Mouse (Mus musculus) stomach, embryonic 16.5 days (tissue): ENCODE data around the gene Hrc. TPM values are rescaled to one million over a fixed set of nuclear protein-coding genes. Genes with fewer than 3 reads are reported as not detected.

ENCODE experiments used
- ATAC-seq: fragments of 200-750 bp; cut with Nextera tagmentation; 2 replicates; pipeline ENCODE4 v1.8.0; 2017; ENCODE audit warnings: moderate number of reproducible peaks, moderate TSS enrichment; ENCODE audit not compliant: insufficient read depth, low FRiP score
- H3K27ac ChIP-seq: fragments of 300-500 bp; sonication (generic); 2 replicates; pipeline ENCODE4 v1.5.1; 2014; ENCODE audit warnings: low read length
- H3K27me3 ChIP-seq: fragments of 300-500 bp; sonication (generic); 2 replicates; pipeline ENCODE4 v1.6.1; 2014; ENCODE audit warnings: low read length, control low read depth, mixed read lengths; ENCODE audit not compliant: control insufficient read depth, insufficient read depth
- H3K36me3 ChIP-seq: fragments of 300-500 bp; sonication (generic); 2 replicates; pipeline ENCODE4 v1.6.1; 2014; ENCODE audit warnings: low read length; ENCODE audit not compliant: control insufficient read depth, insufficient read depth
- H3K4me1 ChIP-seq: fragments of 300-500 bp; sonication (generic); 2 replicates; pipeline ENCODE4 v1.6.1; 2014; ENCODE audit warnings: low read length, control low read depth, mixed read lengths; ENCODE audit not compliant: control insufficient read depth, insufficient read depth
- H3K4me2 ChIP-seq: fragments of 300-500 bp; sonication (generic); 2 replicates; pipeline ENCODE4 v1.6.1; 2014; ENCODE audit warnings: low read depth, low read length, mixed read lengths
- H3K4me3 ChIP-seq: fragments of 300-500 bp; sonication (generic); replicated peaks from 2 replicates; pipeline ENCODE4 v1.5.1; 2014; ENCODE audit warnings: mild to moderate bottlenecking, low read length
- H3K9ac ChIP-seq: fragments of 300-500 bp; sonication (generic); 2 replicates; pipeline ENCODE4 v1.6.1; 2014; ENCODE audit warnings: low read length
- H3K9me3 ChIP-seq: fragments of 300-500 bp; sonication (generic); replicated peaks from 2 replicates; pipeline ENCODE4 v1.6.1; 2016; ENCODE audit warnings: low read length, control low read depth; ENCODE audit not compliant: control insufficient read depth
- WGBS: fragments of 180-500 bp; shearing (Covaris S2); extraction: QIAGEN DNeasy Blood & Tissue Kit; methylation state at CpG from one replicate; pipeline ENCODE4 v1.1.7; 2014; 5-methylcytosine and 5-hydroxymethylcytosine counted together
- polyA plus RNA-seq: library from polyadenylated mRNA; unstranded; fragments of >200 nt; fragmentation: Nextera tagmentation; extraction: Ambion mirVana; gene quantifications from 2 replicates; pipeline ENCODE4 v1.2.1, GENCODE M21; 2015

The Hrc gene
- polyA plus RNA-seq, 1 experiment from 2014 or later: 3.1 TPM

DNA sequence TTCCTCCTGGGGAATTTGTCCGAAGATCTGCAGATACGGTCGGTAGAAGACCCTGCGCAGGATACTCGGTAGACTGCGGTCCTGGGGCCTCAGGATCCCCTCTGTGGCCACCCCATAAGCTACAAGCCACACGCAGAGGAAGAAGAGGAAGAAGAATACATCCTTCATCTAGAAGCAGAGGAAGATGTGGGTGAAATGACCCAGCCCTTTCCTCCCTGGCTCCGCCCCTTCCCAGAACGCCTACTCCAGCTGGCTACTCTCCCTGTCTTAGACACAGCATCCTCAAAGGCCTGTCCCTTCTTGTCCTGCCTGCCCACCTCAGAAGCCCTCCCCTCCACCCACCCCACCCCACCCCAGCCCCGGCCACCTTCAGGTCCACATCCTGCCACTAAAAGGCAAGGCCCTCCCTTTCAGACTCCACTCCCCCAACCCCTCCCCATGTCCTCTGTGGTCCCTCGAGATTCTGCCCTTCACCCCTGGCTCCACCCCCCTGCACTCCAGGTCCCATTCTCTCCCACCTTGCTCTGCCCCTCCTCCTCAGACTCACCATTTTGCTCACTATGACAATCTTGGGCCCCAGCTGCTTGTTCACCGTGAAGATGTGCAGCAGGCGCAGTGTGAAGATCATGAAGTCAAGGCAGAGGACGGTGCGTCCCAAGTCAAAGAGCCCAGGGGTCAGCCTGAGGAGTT, 26.4 kb upstream of the Hrc start:
- Histone ChIP-seq H3K4me2 (no peak overlapping the region), H3K36me3 (no peaks in the 10 kb centered on the region), H3K27me3 (no peaks in the 10 kb centered on the region), H3K9ac (no peak overlapping the region), H3K4me1 (peaks cover 18% of the 10 kb centered on the region), H3K27ac (no peak overlapping the region), H3K9me3 (no peaks in the 10 kb centered on the region), H3K4me3 (no peak overlapping the region)
- WGBS: 64% methylated on average over 15 of the region's 15 CpGs
- no peak for ATAC-seq

DNA sequence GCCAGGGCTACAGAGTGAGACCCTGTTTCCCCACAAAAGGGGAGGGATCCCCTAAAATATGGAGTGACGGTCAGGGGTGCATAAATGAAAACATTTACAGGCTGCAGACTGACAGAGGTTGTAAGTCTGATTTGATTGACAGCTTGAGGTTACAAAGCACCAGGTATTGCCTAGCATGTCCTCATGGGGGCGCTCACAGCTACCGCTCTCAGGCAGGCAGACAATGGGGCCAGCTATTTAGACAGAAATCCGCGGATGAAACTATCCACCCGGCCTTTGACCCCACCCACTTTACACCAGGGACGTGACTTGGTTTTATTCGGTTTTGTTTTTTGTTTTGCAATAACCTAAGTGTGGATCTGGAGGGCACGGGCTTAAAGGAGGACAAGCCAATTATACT, 25.6 kb upstream of the Hrc start:
- no peak overlapping the region for H3K4me2 ChIP-seq
- no peak for ATAC-seq
- no peaks in the 10 kb centered on the region for H3K27me3 ChIP-seq
- 20% methylated on average over 9 of the region's 9 CpGs for WGBS
- no peaks in the 10 kb centered on the region for H3K36me3 ChIP-seq
- H3K4me3 ChIP-seq: no peak overlapping the region
- H3K9ac ChIP-seq: 0 out of 2 replicates have a peak overlapping the region, but pooled peaks have one; percentile 21
- H3K4me1 ChIP-seq: peaks cover 18% of the 10 kb centered on the region
- no peaks in the 10 kb centered on the region for H3K9me3 ChIP-seq
- no peak overlapping the region for H3K27ac ChIP-seq

DNA sequence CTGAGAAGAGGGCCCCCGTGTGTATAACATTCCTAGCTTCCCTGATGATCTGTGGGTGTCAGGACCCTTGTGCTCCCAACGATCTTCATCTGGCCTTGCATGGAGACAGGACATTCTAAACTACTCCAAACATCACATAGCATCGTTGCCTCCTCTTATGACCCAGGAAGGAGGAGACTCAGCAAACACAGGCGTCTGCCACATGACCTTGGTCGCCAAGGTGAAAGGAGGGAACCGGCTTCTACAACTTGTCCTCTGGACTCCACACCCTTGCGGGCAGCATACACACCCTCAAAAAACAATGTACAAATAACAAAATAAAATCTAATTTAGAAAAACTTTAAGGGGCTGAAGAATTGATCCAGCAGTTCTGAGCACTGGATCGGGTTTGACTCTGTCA, 23.1 kb upstream of the Hrc start:
- WGBS: 33% methylated on average over 8 of the region's 8 CpGs
- Histone ChIP-seq H3K4me3 (no peak overlapping the region), H3K9ac (no peak overlapping the region), H3K27me3 (no peaks in the 10 kb centered on the region), H3K9me3 (no peaks in the 10 kb centered on the region), H3K4me1 (peaks cover 13% of the 10 kb centered on the region), H3K36me3 (no peaks in the 10 kb centered on the region), H3K27ac (no peak overlapping the region), H3K4me2 (no peak overlapping the region)
- ATAC-seq: no peak

DNA sequence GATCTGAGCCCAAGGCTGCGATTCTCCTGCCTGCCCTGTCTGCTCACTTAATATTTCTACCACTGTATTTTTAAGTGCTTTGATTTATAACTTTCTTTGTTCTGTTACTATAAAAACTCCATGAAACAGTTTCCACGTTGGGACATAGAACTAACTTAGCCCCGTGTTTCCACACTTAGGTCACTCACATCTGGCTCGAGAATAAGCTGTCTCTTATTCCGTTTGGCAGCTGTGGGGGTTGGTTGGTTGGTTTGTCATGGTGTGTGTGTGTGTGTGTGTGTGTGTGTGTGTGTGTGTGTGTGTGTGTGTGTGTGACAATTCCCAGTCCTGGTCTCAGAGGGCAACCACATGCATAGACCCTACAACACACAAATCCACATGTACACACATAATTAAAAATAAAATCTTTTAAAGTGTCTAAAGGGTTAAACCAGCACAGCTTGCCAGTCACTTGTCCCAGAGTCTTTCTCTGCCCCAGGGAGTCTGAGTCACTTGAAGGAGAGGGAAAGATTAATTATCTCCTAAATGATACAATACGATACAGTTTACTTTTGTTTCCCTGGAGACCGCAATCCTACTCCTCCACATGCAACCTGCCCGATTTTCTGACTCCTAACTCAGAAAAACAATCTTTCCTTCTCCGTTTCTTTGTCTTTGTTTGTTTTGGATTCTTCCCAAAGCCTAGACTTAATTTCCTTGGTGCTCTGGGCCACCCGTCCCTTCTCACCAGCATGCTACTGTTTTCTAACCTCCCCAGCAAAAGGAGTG, 22.2 kb upstream of the Hrc start:
- Histone ChIP-seq H3K4me2 (no peak overlapping the region), H3K36me3 (0 out of 2 replicates have a peak, but pooled peaks cover 4% of the 10 kb centered on the region), H3K9me3 (no peaks in the 10 kb centered on the region), H3K4me3 (no peak overlapping the region), H3K4me1 (peaks cover 13% of the 10 kb centered on the region), H3K9ac (0 out of 2 replicates have a peak overlapping the region, but pooled peaks have one; percentile 2), H3K27ac (peak overlapping the region; percentile 63), H3K27me3 (no peaks in the 10 kb centered on the region)
- 18% methylated on average over 10 of the region's 10 CpGs for WGBS
- ATAC-seq: peak; percentile 61; the same call in 1 of the 2 replicates

DNA sequence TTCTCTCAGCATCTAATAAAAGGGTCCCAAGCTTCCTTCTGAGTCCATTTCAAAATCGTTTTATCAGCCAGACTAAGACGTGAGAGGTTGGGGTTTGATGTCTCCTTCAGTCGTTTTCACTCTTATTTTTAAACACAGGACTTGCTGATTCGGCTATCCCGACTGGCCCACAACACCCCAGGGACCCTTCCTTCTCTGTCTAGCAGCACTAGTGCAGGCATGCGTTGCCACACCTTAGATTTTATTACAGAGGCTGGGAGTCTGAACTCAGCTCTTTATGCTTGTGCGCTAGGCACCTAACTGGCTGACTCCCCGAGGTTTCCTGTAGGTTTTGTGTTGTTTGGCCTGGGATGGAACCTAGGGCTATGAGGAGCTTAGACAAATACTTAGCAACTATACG, 21.6 kb upstream of the Hrc start:
- Histone ChIP-seq H3K27me3 (no peaks in the 10 kb centered on the region), H3K27ac (peak overlapping the region; percentile 63), H3K4me1 (peaks cover 13% of the 10 kb centered on the region), H3K4me2 (no peak overlapping the region), H3K9me3 (no peaks in the 10 kb centered on the region), H3K9ac (0 out of 2 replicates have a peak overlapping the region, but pooled peaks have one; percentile 2), H3K36me3 (0 out of 2 replicates have a peak, but pooled peaks cover 5% of the 10 kb centered on the region), H3K4me3 (no peak overlapping the region)
- WGBS: 36% methylated on average over 9 of the region's 9 CpGs
- no peak for ATAC-seq

DNA sequence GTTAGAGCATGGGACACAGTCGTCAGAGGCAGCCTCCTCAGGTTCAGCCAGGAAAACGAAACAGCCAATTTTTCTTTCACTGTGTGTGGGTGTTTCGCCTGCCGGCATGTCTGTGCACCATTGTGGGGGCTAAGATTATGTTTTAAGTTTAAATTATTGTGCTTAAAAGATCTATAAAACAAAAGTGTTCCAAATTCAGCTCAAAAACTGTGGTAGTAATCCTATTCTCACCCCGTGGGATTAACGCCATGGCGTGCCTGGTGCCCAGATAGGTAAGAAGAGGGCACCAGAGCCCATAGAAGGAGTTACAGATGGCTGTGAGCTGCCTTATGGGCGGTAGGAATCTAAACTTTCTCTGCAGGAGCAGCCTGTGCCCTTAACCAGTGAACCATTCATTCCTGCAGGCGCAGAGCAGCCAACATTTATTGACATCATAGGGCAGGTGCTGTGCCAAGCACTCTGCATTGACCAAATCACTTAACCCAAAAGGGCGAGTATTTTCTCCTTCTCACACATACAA, 19.8 kb upstream of the Hrc start:
- no peaks in the 10 kb centered on the region for H3K27me3 ChIP-seq
- no peak overlapping the region for H3K27ac ChIP-seq
- no peak for ATAC-seq
- H3K4me3 ChIP-seq: no peak overlapping the region
- H3K36me3 ChIP-seq: 0 out of 2 replicates have a peak, but pooled peaks cover 5% of the 10 kb centered on the region
- no peak overlapping the region for H3K9ac ChIP-seq
- WGBS: 86% methylated on average over 10 of the region's 10 CpGs
- H3K4me1 ChIP-seq: peaks cover 13% of the 10 kb centered on the region; the same call in 1 of the 2 replicates
- no peak overlapping the region for H3K4me2 ChIP-seq
- no peaks in the 10 kb centered on the region for H3K9me3 ChIP-seq

DNA sequence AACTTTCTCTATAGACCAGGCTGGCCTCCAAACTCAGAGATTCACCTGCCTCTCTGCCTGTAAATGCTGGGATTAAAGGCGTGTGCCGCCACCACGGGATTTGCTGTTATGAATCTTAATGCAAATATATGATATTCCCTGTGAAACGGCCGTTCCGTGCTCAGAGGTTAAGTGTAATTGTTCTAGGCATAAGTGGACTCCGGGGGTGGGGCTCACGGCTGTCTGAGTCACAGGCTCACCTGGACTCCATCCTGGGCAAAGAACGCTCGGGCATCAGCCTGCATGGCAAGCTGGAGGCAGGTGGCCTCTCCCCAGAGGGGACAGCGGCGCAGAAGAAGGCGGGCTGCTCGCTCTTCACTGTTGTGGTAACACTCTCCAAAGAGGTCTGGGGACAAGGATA, 18.6 kb upstream of the Hrc start:
- no peak for ATAC-seq
- Histone ChIP-seq H3K9ac (no peak overlapping the region), H3K27ac (no peak overlapping the region), H3K4me2 (no peak overlapping the region), H3K4me3 (no peak overlapping the region), H3K9me3 (no peaks in the 10 kb centered on the region), H3K4me1 (peaks cover 13% of the 10 kb centered on the region; the same call in 1 of the 2 replicates), H3K27me3 (no peaks in the 10 kb centered on the region), H3K36me3 (0 out of 2 replicates have a peak, but pooled peaks cover 5% of the 10 kb centered on the region)
- WGBS: 78% methylated on average over 14 of the region's 14 CpGs

DNA sequence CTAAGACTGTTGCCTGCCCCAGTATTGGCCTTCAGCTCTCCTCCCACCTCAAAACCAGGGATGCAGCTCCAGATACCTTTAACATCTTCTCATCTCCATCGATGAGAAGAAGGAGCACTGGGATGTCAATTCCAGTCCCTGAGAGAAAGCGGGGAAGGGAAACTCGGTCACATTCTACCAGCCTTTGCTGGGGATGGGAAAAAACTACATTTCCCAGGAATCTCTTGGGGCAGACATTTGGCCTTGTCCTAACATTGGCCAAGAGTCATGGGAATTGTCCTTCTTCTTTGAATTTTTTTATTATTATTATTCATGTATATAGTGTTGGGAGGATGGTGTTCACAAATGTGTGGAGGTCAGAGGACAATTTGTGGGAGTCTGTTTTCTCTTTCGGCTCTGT, 12.8 kb upstream of the Hrc start:
- no peak overlapping the region for H3K27ac ChIP-seq
- H3K9me3 ChIP-seq: no peaks in the 10 kb centered on the region; the same call in 1 of the 2 replicates
- no peak overlapping the region for H3K4me3 ChIP-seq
- H3K4me1 ChIP-seq: no peaks in the 10 kb centered on the region
- no peak for ATAC-seq
- H3K36me3 ChIP-seq: peaks cover 31% of the 10 kb centered on the region
- H3K9ac ChIP-seq: no peak overlapping the region
- H3K4me2 ChIP-seq: no peak overlapping the region
- WGBS: 86% methylated on average over 4 of the region's 4 CpGs
- no peaks in the 10 kb centered on the region for H3K27me3 ChIP-seq

DNA sequence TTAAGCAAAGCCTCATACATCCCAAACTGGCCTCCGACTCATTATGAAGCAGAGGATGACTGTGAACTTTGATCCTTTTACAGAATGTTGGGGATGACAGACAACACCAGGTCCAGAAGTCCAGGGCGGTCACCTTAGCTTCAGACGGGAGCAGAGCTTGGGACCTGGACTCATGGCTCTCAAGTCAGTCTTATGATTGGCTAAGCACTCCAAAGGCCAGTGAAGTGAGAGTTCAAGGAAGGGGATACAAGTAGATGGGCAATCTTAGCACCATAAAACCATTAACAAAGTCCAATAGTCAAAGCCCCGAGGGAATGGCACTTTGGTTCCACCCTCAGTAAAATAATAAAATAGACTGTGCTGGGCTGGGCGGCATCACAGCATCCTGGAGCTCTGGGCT, 12.0 kb upstream of the Hrc start:
- WGBS: 82% methylated on average over 5 of the region's 5 CpGs
- no peak overlapping the region for H3K4me3 ChIP-seq
- H3K27ac ChIP-seq: no peak overlapping the region
- H3K4me2 ChIP-seq: no peak overlapping the region
- H3K27me3 ChIP-seq: no peaks in the 10 kb centered on the region
- no peaks in the 10 kb centered on the region for H3K4me1 ChIP-seq
- no peak overlapping the region for H3K9ac ChIP-seq
- peaks cover 27% of the 10 kb centered on the region for H3K36me3 ChIP-seq
- H3K9me3 ChIP-seq: no peaks in the 10 kb centered on the region; the same call in 1 of the 2 replicates
- ATAC-seq: peak; percentile 59; the same call in 1 of the 2 replicates
